Mouse (Mus musculus) heart, adult 2 months (tissue): ENCODE measurements around the gene Crtam. TPM values are rescaled to one million over a fixed set of nuclear protein-coding genes. Genes with fewer than 3 reads are reported as not detected.

Experiments used
- DNase-seq, 2 experiments: peaks; one replicate each; pipeline ENCODE4 v3.0.0; 2021
- H3K27ac ChIP-seq: fragments of 200-600 bp; 2 replicates; pipeline ENCODE4 v1.8.1; 2022
- H3K27me3 ChIP-seq: fragments of 200-500 bp; 2 replicates; pipeline ENCODE4 v1.6.1; 2012; ENCODE audit warnings: mild to moderate bottlenecking, low read length, inconsistent platforms, mixed read lengths; ENCODE audit not compliant: control insufficient read depth, insufficient read depth
- H3K36me3 ChIP-seq: fragments of 200-500 bp; 2 replicates; pipeline ENCODE4 v1.6.1; 2012; ENCODE audit warnings: low read length, inconsistent platforms; ENCODE audit not compliant: control insufficient read depth, insufficient read depth
- H3K4me1 ChIP-seq: fragments of 200-500 bp; 2 replicates; pipeline ENCODE4 v1.6.1; 2011; ENCODE audit warnings: low read length; ENCODE audit not compliant: control insufficient read depth, insufficient read depth
- H3K4me3 ChIP-seq: fragments of 200-600 bp; 2 replicates; pipeline ENCODE4 v1.8.1; 2022
- H3K79me2 ChIP-seq: fragments of 200-500 bp; replicated peaks from 2 replicates; pipeline ENCODE4 v1.6.1; 2012; ENCODE audit warnings: mild to moderate bottlenecking, inconsistent platforms, low read length, moderate library complexity, mixed read lengths; ENCODE audit not compliant: control insufficient read depth, insufficient read depth
- H3K9ac ChIP-seq: fragments of 200-500 bp; 2 replicates; pipeline ENCODE4 v1.6.1; 2012; ENCODE audit warnings: low read depth, mild to moderate bottlenecking, control low read depth, inconsistent platforms, low read length, mixed read lengths
- CTCF ChIP-seq: fragments of 200-600 bp; IDR thresholded peaks from 2 replicates; pipeline ENCODE4 v1.8.1; 2022; ENCODE audit warnings: antibody characterized with exemption, mild to moderate bottlenecking, moderate library complexity
- EP300 ChIP-seq: fragments of 200-500 bp; IDR thresholded peaks from 2 replicates; pipeline ENCODE4 v1.6.1; 2011; ENCODE audit warnings: low read depth, low read length, control low read depth; ENCODE audit not compliant: insufficient read depth
- POLR2A ChIP-seq: fragments of 200-500 bp; IDR thresholded peaks from 2 replicates; pipeline ENCODE4 v1.6.1; 2011; ENCODE audit warnings: mild to moderate bottlenecking, low read depth, low read length, control low read depth; ENCODE audit not compliant: insufficient read depth
- WGBS: fragments of 180-500 bp; shearing (Covaris S2); methylation state at CpG from one replicate; pipeline ENCODE4 v1.1.7; 2018; 5-methylcytosine and 5-hydroxymethylcytosine counted together
- intact Hi-C: fragments of 180-260 bp; cut with DNase I; formaldehyde crosslinking; loops from one replicate; pipeline ENCODE4 v1.15.1; 2025
- polyA plus RNA-seq: library from polyadenylated mRNA; depleted of rRNA; stranded (reverse); fragments of >200 nt; gene quantifications from 2 replicates; pipeline ENCODE4 v1.2.3, GENCODE M21; 2012
- total RNA-seq, 2 experiments: library from RNA; stranded (reverse); gene quantifications; 2 replicates each; pipeline ENCODE4 v1.2.3; 2021

Crtam gene
- total and polyA plus RNA-seq, 3 experiments: 0.12 TPM; not detected in 2

GRCm38 (mm10) chr9:40964418-40964714 lies 40.1 kb downstream of the Crtam start:
- H3K4me3 ChIP-seq: no peak overlapping the region
- no peak overlapping the region for H3K9ac ChIP-seq
- H3K36me3 ChIP-seq: no peaks in the 10 kb centered on the region
- WGBS: 33% methylated on average over 7 of the region's 7 CpGs
- no peaks in the 10 kb centered on the region for H3K4me1 ChIP-seq
- H3K79me2 ChIP-seq: no peaks in the 10 kb centered on the region
- intact Hi-C loops: no loop called here
- no peak for TF ChIP-seq CTCF
- TF ChIP-seq EP300: no peak
- no peak for TF ChIP-seq POLR2A
- H3K27ac ChIP-seq: no peak overlapping the region
- no peak for DNase-seq
- H3K27me3 ChIP-seq: peaks cover 12% of the 10 kb centered on the region

- Histone ChIP-seq H3K9ac (no peak within 1 kb of the TSS), H3K27me3 (peaks cover 12% of the 10 kb centered on the region), H3K27ac (no peak within 1 kb of the TSS), H3K4me3 (no peak within 1 kb of the TSS), H3K4me1 (no peaks in the 10 kb centered on the region), H3K79me2 (no peaks in the 10 kb centered on the region), H3K36me3 (no peaks in the 10 kb centered on the region)
- DNase-seq: no peak
- intact Hi-C loops: no loop called here
- TF ChIP-seq EP300 (no peak), CTCF (no peak), POLR2A (no peak)
- WGBS: 3% methylated on average over 46 of the region's 51 CpGs
Observed at GRCm38 (mm10) chr9:40963586-40964417, 40.6 kb downstream of the Crtam start, which contains the start of gene Jhy. Gene Jhy, minus strand, starts transcription at chr9:40964118.

- no peaks in the 10 kb centered on the region for H3K79me2 ChIP-seq
- H3K4me1 ChIP-seq: no peaks in the 10 kb centered on the region
- no peak overlapping the region for H3K27ac ChIP-seq
- intact Hi-C loops: no loop called here
- 81% methylated on average over 3 of the region's 3 CpGs for WGBS
- no peak overlapping the region for H3K4me3 ChIP-seq
- no peak overlapping the region for H3K9ac ChIP-seq
- no peaks in the 10 kb centered on the region for H3K36me3 ChIP-seq
- TF ChIP-seq POLR2A: no peak
- no peak for TF ChIP-seq CTCF
- no peak for TF ChIP-seq EP300
- DNase-seq: no peak
- H3K27me3 ChIP-seq: peaks cover 14% of the 10 kb centered on the region
Observed at GRCm38 (mm10) chr9:40961401-40961800, 43.0 kb downstream of the Crtam start.

GRCm38 (mm10) chr9:40949039-40949615 lies 55.3 kb downstream of the Crtam start:
- Histone ChIP-seq H3K4me1 (no peaks in the 10 kb centered on the region), H3K79me2 (no peaks in the 10 kb centered on the region), H3K36me3 (no peaks in the 10 kb centered on the region), H3K9ac (no peak overlapping the region), H3K27me3 (no peaks in the 10 kb centered on the region; the same call in 1 of the 2 replicates), H3K27ac (no peak overlapping the region), H3K4me3 (no peak overlapping the region)
- TF ChIP-seq CTCF (no peak), EP300 (no peak), POLR2A (no peak)
- no peak for DNase-seq
- intact Hi-C loops: no loop called here
- WGBS: 72% methylated on average over 18 of the region's 18 CpGs

- no peak overlapping the region for H3K27ac ChIP-seq
- no peak overlapping the region for H3K9ac ChIP-seq
- intact Hi-C loops: no loop called here
- no peak overlapping the region for H3K4me3 ChIP-seq
- DNase-seq: no peak
- TF ChIP-seq EP300 (no peak), CTCF (peak; percentile 17; the same call in 1 of the 2 replicates), POLR2A (no peak)
- H3K36me3 ChIP-seq: no peaks in the 10 kb centered on the region
- no peaks in the 10 kb centered on the region for H3K79me2 ChIP-seq
- WGBS: 70% methylated on average over 6 of the region's 6 CpGs
- H3K27me3 ChIP-seq: no peaks in the 10 kb centered on the region; the same call in 1 of the 2 replicates
- H3K4me1 ChIP-seq: no peaks in the 10 kb centered on the region
Observed at GRCm38 (mm10) chr9:40948473-40948872, 56.0 kb downstream of the Crtam start.

GRCm38 (mm10) chr9:40947131-40947530 lies 57.3 kb downstream of the Crtam start:
- peak in 1 of 2 experiments; percentile 42 for DNase-seq
- H3K36me3 ChIP-seq: no peaks in the 10 kb centered on the region
- intact Hi-C loops: no loop called here
- H3K4me1 ChIP-seq: no peaks in the 10 kb centered on the region
- 0 out of 2 replicates have a peak overlapping the region, but pooled peaks have one; percentile 26 for H3K27ac ChIP-seq
- H3K4me3 ChIP-seq: no peak overlapping the region
- H3K27me3 ChIP-seq: no peaks in the 10 kb centered on the region; the same call in 1 of the 2 replicates
- WGBS: 45% methylated on average over 4 of the region's 4 CpGs
- no peak overlapping the region for H3K9ac ChIP-seq
- TF ChIP-seq POLR2A (no peak), EP300 (no peak), CTCF (no peak)
- no peaks in the 10 kb centered on the region for H3K79me2 ChIP-seq
